Mouse (Mus musculus) intestine, postnatal 0 days (tissue): ENCODE measurements around the gene C1qtnf1. TPM values are rescaled to one million over a fixed set of nuclear protein-coding genes. Genes with fewer than 3 reads are reported as not detected.

Experiments
- ATAC-seq: fragments of 200-750 bp; cut with Nextera tagmentation; 2 replicates; pipeline ENCODE4 v1.8.0; 2017; ENCODE audit warnings: mild to moderate bottlenecking, moderate TSS enrichment, moderate library complexity
- H3K27ac ChIP-seq: fragments of 300-500 bp; sonication (generic); 2 replicates; pipeline ENCODE4 v1.5.1; 2014; ENCODE audit warnings: mild to moderate bottlenecking, low read depth, low read length, moderate library complexity
- H3K27me3 ChIP-seq: fragments of 300-500 bp; sonication (generic); replicated peaks from 2 replicates; pipeline ENCODE4 v1.6.1; 2014; ENCODE audit warnings: low read length, mixed read lengths; ENCODE audit not compliant: control insufficient read depth, insufficient read depth
- H3K36me3 ChIP-seq: fragments of 300-500 bp; sonication (generic); 2 replicates; pipeline ENCODE4 v1.6.1; 2014; ENCODE audit warnings: mild to moderate bottlenecking, moderate library complexity; ENCODE audit not compliant: control insufficient read depth, insufficient read depth
- H3K4me1 ChIP-seq: fragments of 300-500 bp; sonication (generic); replicated peaks from 2 replicates; pipeline ENCODE4 v1.6.1; 2014; ENCODE audit warnings: antibody characterized with exemption, low read length, mixed read lengths; ENCODE audit not compliant: control insufficient read depth, insufficient read depth
- H3K4me2 ChIP-seq: fragments of 300-500 bp; sonication (generic); replicated peaks from 2 replicates; pipeline ENCODE4 v1.6.1; 2014; ENCODE audit warnings: low read depth, mild to moderate bottlenecking, moderate library complexity
- H3K4me3 ChIP-seq: fragments of 300-500 bp; sonication (generic); 2 replicates; pipeline ENCODE4 v1.5.1; 2014; ENCODE audit warnings: low read depth, low read length
- H3K9ac ChIP-seq: fragments of 300-500 bp; sonication (generic); 2 replicates; pipeline ENCODE4 v1.6.1; 2014; ENCODE audit warnings: mild to moderate bottlenecking, low read depth, low read length
- H3K9me3 ChIP-seq: fragments of 300-500 bp; sonication (generic); 2 replicates; pipeline ENCODE4 v1.6.1; 2016; ENCODE audit warnings: mixed run types; ENCODE audit not compliant: control insufficient read depth
- CTCF ChIP-seq: sonication (generic); IDR thresholded peaks from 2 replicates; pipeline ENCODE4 v1.5.1; 2016; ENCODE audit warnings: low read depth, mild to moderate bottlenecking, control low read depth, antibody characterized with exemption, moderate library complexity
- WGBS: fragments of 180-500 bp; shearing (Covaris S2); extraction: QIAGEN DNeasy Blood & Tissue Kit; methylation state at CpG from one replicate; pipeline ENCODE4 v1.1.7; 2014; 5-methylcytosine and 5-hydroxymethylcytosine counted together
- polyA plus RNA-seq: library from polyadenylated mRNA; unstranded; fragments of >200 nt; fragmentation: Nextera tagmentation; extraction: Ambion mirVana; gene quantifications from 2 replicates; pipeline ENCODE4 v1.2.1, GENCODE M21; 2015

Gene C1qtnf1
- polyA plus RNA-seq, 1 experiment from 2014 or later, result 6.1 TPM

GRCm38 (mm10) chr11:118494001-118494737 is 66.2 kb downstream of the C1qtnf1 start:
- ATAC-seq, result no peak
- H3K9me3 ChIP-seq, result no peaks in the 10 kb centered on the region
- H3K4me2 ChIP-seq, result no peak overlapping the region
- H3K27ac ChIP-seq, result no peak overlapping the region
- 72% methylated on average over 12 of the region's 12 CpGs for WGBS
- no peaks in the 10 kb centered on the region for H3K27me3 ChIP-seq
- H3K36me3 ChIP-seq, result no peaks in the 10 kb centered on the region
- H3K9ac ChIP-seq, result no peak overlapping the region
- no peak overlapping the region for H3K4me3 ChIP-seq
- no peaks in the 10 kb centered on the region for H3K4me1 ChIP-seq
- no peak for TF ChIP-seq CTCF

DNA sequence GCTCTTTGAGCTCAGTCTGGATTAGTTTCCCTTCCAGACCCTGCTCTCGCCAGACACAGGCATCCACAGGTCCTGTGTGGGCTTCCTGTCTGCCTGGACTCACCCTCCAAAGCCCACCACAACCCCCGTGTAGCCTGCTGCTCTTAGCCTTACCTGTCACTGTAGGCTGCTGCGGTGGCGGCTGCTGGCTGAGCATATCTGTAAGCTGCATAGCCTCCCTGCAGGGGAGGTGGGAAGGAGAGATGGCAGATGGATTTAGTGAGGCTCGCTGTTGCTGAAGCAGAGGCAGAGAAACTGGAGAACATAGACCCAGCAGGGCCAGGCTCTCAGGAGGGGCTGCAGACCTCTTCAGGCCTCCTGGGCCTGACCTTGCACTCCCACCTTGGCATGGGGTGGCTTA is 67.1 kb downstream of the C1qtnf1 start:
- no peak for TF ChIP-seq CTCF
- ATAC-seq, result no peak

GRCm38 (mm10) chr11:118496066-118496689 is 68.2 kb downstream of the C1qtnf1 start:
- no peak overlapping the region for H3K4me3 ChIP-seq
- WGBS, result 59% methylated on average over 20 of the region's 20 CpGs
- H3K27me3 ChIP-seq, result no peaks in the 10 kb centered on the region
- no peaks in the 10 kb centered on the region for H3K9me3 ChIP-seq
- TF ChIP-seq CTCF, result no peak
- ATAC-seq, result no peak
- no peaks in the 10 kb centered on the region for H3K4me1 ChIP-seq
- no peak overlapping the region for H3K27ac ChIP-seq
- no peak overlapping the region for H3K4me2 ChIP-seq
- no peak overlapping the region for H3K9ac ChIP-seq
- no peaks in the 10 kb centered on the region for H3K36me3 ChIP-seq

More for the DNA sequence above, 67.1 kb downstream of the C1qtnf1 start:
- no peak overlapping the region for H3K9ac ChIP-seq
- 57% methylated on average over 5 of the region's 5 CpGs for WGBS
- H3K27ac ChIP-seq, result no peak overlapping the region
- H3K4me3 ChIP-seq, result no peak overlapping the region
- no peak overlapping the region for H3K4me2 ChIP-seq
- no peaks in the 10 kb centered on the region for H3K27me3 ChIP-seq
- H3K36me3 ChIP-seq, result no peaks in the 10 kb centered on the region
- no peaks in the 10 kb centered on the region for H3K9me3 ChIP-seq
- H3K4me1 ChIP-seq, result no peaks in the 10 kb centered on the region

Other genes starting within 250 kb of the C1qtnf1 start
- gene Cyth1, start 179.6 kb upstream of the C1qtnf1 start, polyA plus RNA-seq, result 9.5 and 10.9 TPM in 2 replicates
- 6.0 and 6.1 TPM in 2 replicates for gene Usp36, start 138.0 kb upstream of the C1qtnf1 start, polyA plus RNA-seq
- 0.12 TPM in 2 replicates for gene Cep295nl, start 85.7 kb upstream of the C1qtnf1 start, polyA plus RNA-seq
- 38.9 TPM in 2 replicates for gene Timp2, start 72.5 kb upstream of the C1qtnf1 start, polyA plus RNA-seq
- 348 and 382 TPM in 2 replicates for gene Lgals3bp, start 26.1 kb upstream of the C1qtnf1 start, polyA plus RNA-seq
- gene Cant1, start 9.1 kb upstream of the C1qtnf1 start, polyA plus RNA-seq, result 35.0 and 36.1 TPM in 2 replicates
- gene Engase, start 48.6 kb downstream of the C1qtnf1 start, polyA plus RNA-seq, result 11.3 and 11.7 TPM in 2 replicates